Mouse (Mus musculus) liver, adult 2 months (tissue): ENCODE measurements around the gene Tango6.

Source experiments
- CTCF ChIP-seq: fragments of 200-500 bp; IDR thresholded peaks from 2 replicates; pipeline ENCODE4 v1.5.1; 2011; ENCODE audit warnings: low read depth, low read length, control low read depth
- POLR2A ChIP-seq: fragments of 200-500 bp; IDR thresholded peaks from 2 replicates; pipeline ENCODE4 v1.6.1; 2011; ENCODE audit warnings: low read length, control low read depth; ENCODE audit not compliant: insufficient read depth; ENCODE audit errors: extremely low read depth

- TF ChIP-seq CTCF (no peak), POLR2A (no peak)
These were observed 36.7 kb upstream of the Tango6 start for GRCm38 (mm10) chr8:106646153-106646552.
